Mouse (Mus musculus) liver, postnatal 0 days (tissue): ENCODE measurements around the gene Zfp217.

ENCODE experiments used
- CTCF ChIP-seq: sonication (generic); IDR thresholded peaks from 2 replicates; pipeline ENCODE4 v1.5.1; 2016; ENCODE audit warnings: antibody characterized with exemption, low read depth
- EP300 ChIP-seq: IDR thresholded peaks from 2 replicates; pipeline ENCODE4 v1.6.1; 2016; ENCODE audit warnings: antibody characterized with exemption, low read depth, mild to moderate bottlenecking

DNA sequence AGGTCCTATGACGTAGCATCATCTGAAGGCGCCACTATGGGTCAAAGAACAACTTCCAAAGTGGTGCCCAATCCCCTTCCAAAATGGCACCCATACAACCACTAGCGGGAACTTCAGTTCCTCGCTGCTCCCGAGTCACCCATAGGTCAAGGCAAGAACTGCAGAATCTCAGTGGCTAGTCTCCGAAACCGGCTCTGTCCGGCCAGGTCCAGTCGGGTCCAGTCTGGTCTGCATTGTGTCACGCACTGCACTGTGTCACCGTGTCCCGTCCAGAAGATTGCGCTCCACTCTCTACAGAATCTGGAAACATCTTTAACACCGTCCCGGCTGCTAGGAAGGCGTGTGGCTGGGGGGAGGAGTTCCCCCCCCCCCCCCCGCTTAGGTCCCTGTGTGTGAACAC lies 53.7 kb downstream of the Zfp217 start:
- TF ChIP-seq CTCF (no peak), EP300 (no peak)
